Mouse (Mus musculus): Measurements from ENCODE around the gene Lctl. TPM values are rescaled to one million over a fixed set of nuclear protein-coding genes. Genes with fewer than 3 reads are reported as not detected.
"Not testable (repeated sequence)": the region's sequence is repeated elsewhere in the genome, so short reads cannot be mapped to it uniquely, and the experiment has no call there.

Gene Lctl
- polyA plus RNA-seq, 1 experiment from 2014 or later: 0.13 TPM

DNA sequence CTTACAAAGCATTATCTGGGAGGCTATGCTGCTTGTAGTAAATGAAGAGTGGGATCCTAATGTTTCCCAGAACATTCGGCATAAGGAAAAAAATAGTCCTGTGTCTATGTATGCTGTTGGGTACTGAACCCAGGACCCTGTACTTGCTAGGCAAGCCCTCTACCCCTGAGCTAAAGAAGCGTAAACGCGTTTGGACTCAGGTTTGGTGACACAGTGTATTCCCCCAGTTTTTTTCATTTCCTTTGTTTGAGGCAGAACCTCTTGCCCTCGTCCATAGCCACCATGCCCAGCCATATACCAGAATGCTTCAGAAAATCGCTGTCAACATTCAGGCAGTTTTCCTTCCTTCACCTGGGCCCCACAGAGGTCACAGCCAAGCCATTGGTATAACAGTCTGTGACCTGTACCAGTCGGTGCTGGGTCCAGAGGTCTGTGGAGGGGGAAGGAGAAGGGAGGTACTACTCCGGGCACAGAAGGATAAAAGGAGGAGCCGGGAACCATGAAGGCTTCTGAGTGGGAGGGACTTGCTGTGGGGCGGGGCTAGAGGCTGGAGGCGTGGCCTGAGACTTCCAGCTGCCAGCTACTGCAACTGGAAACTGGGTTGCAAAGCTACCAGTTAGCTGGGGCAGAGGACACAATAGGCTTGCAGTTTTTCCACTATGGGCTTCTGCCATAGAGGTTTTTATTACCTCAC is 3.8 kb downstream of the Lctl start:
- Histone ChIP-seq H3K27ac (no peak overlapping the region), H3K9ac (no peak overlapping the region), H3K4me2 (no peak overlapping the region), H3K4me1 (no peaks in the 10 kb centered on the region), H3K4me3 (no peak overlapping the region), H3K36me3 (no peaks in the 10 kb centered on the region), H3K27me3 (no peaks in the 10 kb centered on the region), H3K9me3 (no peaks in the 10 kb centered on the region)
- ATAC-seq (ENCODE audit: insufficient number of reproducible peaks, low FRiP score, low TSS enrichment, low read depth): no peak
- 45% methylated on average over 11 of the region's 11 CpGs for WGBS

DNA sequence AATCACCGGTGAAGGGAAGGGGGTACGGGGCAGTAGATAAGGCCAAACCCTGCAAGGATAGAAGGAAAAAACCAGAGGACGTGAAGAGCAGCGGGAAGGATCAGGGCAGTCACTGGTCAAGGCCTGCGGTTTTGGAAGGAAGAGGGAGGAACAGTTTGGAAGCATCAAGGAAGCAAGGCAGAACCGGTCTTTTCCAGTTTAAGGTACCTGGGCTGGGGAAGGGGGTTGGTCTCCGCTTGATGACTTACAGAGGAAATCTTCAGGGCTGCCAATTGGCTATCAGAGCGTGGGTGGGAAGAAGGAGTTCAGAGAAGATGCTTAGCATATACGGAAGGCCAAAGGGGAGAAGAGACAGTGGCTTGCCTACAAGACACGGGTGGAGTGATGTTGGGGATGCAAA is 5.7 kb downstream of the Lctl start:
- Histone ChIP-seq H3K4me2 (no peak overlapping the region), H3K36me3 (no peaks in the 10 kb centered on the region), H3K4me3 (no peak overlapping the region), H3K9ac (no peak overlapping the region), H3K27ac (no peak overlapping the region), H3K27me3 (no peaks in the 10 kb centered on the region), H3K4me1 (0 out of 2 replicates have a peak, but pooled peaks cover 3% of the 10 kb centered on the region), H3K9me3 (no peaks in the 10 kb centered on the region)
- ATAC-seq (ENCODE audit: insufficient number of reproducible peaks, low FRiP score, low TSS enrichment, low read depth): no peak
- WGBS: 93% methylated on average over 10 of the region's 10 CpGs

DNA sequence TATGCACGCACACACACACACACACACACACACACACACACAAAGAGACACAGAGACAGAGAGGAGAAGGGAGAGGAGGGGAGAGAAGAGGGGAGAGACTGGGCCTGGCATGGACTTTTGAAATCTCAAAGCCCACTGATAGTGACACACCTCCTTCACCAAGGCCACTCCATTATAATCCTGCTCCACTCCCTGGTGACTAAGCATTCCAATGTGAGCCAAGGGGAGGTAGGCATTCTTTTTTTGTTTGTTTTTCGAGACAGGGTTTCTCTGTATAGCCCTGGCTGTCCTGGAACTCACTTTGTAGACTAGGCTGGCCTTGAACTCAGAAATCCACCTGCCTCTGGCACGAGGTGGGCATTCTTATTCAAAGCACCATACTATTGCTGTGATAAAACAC is 7.9 kb downstream of the Lctl start:
- not testable (repeated sequence) for H3K9ac ChIP-seq; ATAC-seq (ENCODE audit: insufficient number of reproducible peaks, low FRiP score, low TSS enrichment, low read depth); H3K9me3 ChIP-seq; H3K27ac ChIP-seq; H3K4me1 ChIP-seq; H3K4me2 ChIP-seq; H3K27me3 ChIP-seq; H3K4me3 ChIP-seq; H3K36me3 ChIP-seq
- 74% methylated on average over 3 of the region's 3 CpGs for WGBS

- Histone ChIP-seq H3K9me3 (no peaks in the 10 kb centered on the region), H3K27me3 (no peaks in the 10 kb centered on the region), H3K4me1 (0 out of 2 replicates have a peak, but pooled peaks cover 3% of the 10 kb centered on the region), H3K4me2 (no peak overlapping the region), H3K27ac (no peak overlapping the region), H3K9ac (no peak overlapping the region), H3K36me3 (no peaks in the 10 kb centered on the region), H3K4me3 (no peak overlapping the region)
- no peak; the same call in 1 of the 2 replicates for ATAC-seq (ENCODE audit: insufficient number of reproducible peaks, low FRiP score, low TSS enrichment, low read depth)
- WGBS: 54% methylated on average over 3 of the region's 3 CpGs
These were observed 8.4 kb downstream of the Lctl start for GRCm38 (mm10) chr9:64125307-64125706.

DNA sequence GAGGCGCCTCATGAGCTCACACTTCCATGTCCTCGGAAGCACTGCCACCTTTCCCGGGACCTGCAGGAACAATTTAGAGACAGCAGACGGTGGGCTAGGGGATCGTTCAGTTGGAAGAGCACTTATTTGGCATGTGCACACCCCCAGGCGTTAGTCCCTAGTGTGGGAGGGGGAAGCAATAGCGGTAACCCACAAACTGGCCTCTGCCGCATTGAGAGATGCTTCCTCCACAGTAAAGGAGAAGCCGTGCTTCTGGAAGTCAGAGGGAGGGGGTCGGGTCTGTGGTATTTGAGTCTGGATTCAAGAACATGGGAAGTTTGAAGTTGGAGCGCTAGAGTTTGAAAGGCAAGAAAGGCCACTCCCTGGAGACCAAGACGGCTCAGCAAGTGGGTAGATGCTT is 9.2 kb downstream of the Lctl start:
- no peaks in the 10 kb centered on the region for H3K36me3 ChIP-seq
- H3K9ac ChIP-seq: no peak overlapping the region
- H3K27ac ChIP-seq: no peak overlapping the region
- H3K4me2 ChIP-seq: no peak overlapping the region
- WGBS: 43% methylated on average over 12 of the region's 12 CpGs
- no peaks in the 10 kb centered on the region for H3K9me3 ChIP-seq
- ATAC-seq (ENCODE audit: insufficient number of reproducible peaks, low FRiP score, low TSS enrichment, low read depth): no peak
- H3K4me1 ChIP-seq: 0 out of 2 replicates have a peak, but pooled peaks cover 3% of the 10 kb centered on the region
- H3K4me3 ChIP-seq: no peak overlapping the region
- H3K27me3 ChIP-seq: no peaks in the 10 kb centered on the region

- Histone ChIP-seq H3K9ac (no peak overlapping the region), H3K27me3 (no peaks in the 10 kb centered on the region), H3K9me3 (no peaks in the 10 kb centered on the region), H3K4me2 (no peak overlapping the region), H3K4me3 (no peak overlapping the region), H3K36me3 (no peaks in the 10 kb centered on the region; the same call in 1 of the 2 replicates), H3K27ac (no peak overlapping the region), H3K4me1 (no peaks in the 10 kb centered on the region)
- WGBS: 78% methylated on average over 6 of the region's 6 CpGs
- ATAC-seq (ENCODE audit: insufficient number of reproducible peaks, low FRiP score, low TSS enrichment, low read depth): no peak
These were observed 14.7 kb downstream of the Lctl start for GRCm38 (mm10) chr9:64131623-64132022.

GRCm38 (mm10) chr9:64138896-64139295 is 21.9 kb downstream of the Lctl start:
- H3K4me2 ChIP-seq: not testable (repeated sequence)

DNA sequence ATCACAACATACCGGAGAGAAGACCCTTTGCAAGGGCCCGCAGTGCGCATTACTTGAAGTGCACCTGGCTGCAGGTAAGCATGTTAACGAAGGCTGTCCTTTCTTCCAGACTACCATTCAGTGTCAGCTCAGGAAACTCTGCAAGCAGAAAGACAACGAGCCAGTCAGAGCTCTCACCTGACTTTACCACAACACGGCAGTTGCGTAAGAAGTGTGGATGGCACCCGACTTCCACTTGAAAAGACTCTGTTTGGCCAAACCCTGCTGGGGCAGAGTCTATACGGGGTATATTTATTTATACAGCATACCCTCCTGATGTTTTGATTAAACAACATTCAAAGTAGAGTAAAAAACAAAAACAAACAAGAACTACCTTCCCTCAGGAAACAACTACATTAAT is 22.9 kb downstream of the Lctl start:
- H3K4me1 ChIP-seq: no peaks in the 10 kb centered on the region
- no peak overlapping the region for H3K27ac ChIP-seq
- H3K9ac ChIP-seq: no peak overlapping the region
- no peak overlapping the region for H3K4me3 ChIP-seq
- WGBS: 91% methylated on average over 9 of the region's 9 CpGs
- H3K9me3 ChIP-seq: no peaks in the 10 kb centered on the region
- H3K27me3 ChIP-seq: no peaks in the 10 kb centered on the region
- no peak overlapping the region for H3K4me2 ChIP-seq
- ATAC-seq (ENCODE audit: insufficient number of reproducible peaks, low FRiP score, low TSS enrichment, low read depth): no peak
- peaks cover 19% of the 10 kb centered on the region for H3K36me3 ChIP-seq

More at GRCm38 (mm10) chr9:64138896-64139295, 21.9 kb downstream of the Lctl start:
- not testable (repeated sequence) for H3K4me3 ChIP-seq; ATAC-seq (ENCODE audit: insufficient number of reproducible peaks, low FRiP score, low TSS enrichment, low read depth); H3K9ac ChIP-seq; H3K9me3 ChIP-seq; H3K27me3 ChIP-seq; H3K4me1 ChIP-seq; H3K27ac ChIP-seq
- H3K36me3 ChIP-seq: peaks cover 19% of the 10 kb centered on the region
- WGBS: 6% methylated on average over 6 of the region's 6 CpGs

GRCm38 (mm10) chr9:64156641-64157040 is 39.7 kb downstream of the Lctl start:
- Histone ChIP-seq H3K4me2 (no peak overlapping the region), H3K27ac (no peak overlapping the region), H3K27me3 (no peaks in the 10 kb centered on the region), H3K9me3 (no peaks in the 10 kb centered on the region), H3K4me1 (no peaks in the 10 kb centered on the region), H3K9ac (no peak overlapping the region), H3K4me3 (no peak overlapping the region), H3K36me3 (peaks cover 65% of the 10 kb centered on the region)
- WGBS: 97% methylated on average over 1 of the region's 1 CpGs
- no peak for ATAC-seq (ENCODE audit: insufficient number of reproducible peaks, low FRiP score, low TSS enrichment, low read depth)

GRCm38 (mm10) chr9:64160471-64160870 is 43.5 kb downstream of the Lctl start:
- Histone ChIP-seq H3K9ac (no peak overlapping the region), H3K4me1 (no peaks in the 10 kb centered on the region), H3K9me3 (no peaks in the 10 kb centered on the region), H3K36me3 (peaks cover 62% of the 10 kb centered on the region), H3K27ac (no peak overlapping the region), H3K4me3 (no peak overlapping the region), H3K27me3 (no peaks in the 10 kb centered on the region), H3K4me2 (no peak overlapping the region)
- ATAC-seq (ENCODE audit: insufficient number of reproducible peaks, low FRiP score, low TSS enrichment, low read depth): no peak
- 91% methylated on average over 5 of the region's 5 CpGs for WGBS

GRCm38 (mm10) chr9:64169967-64170366 is 53.0 kb downstream of the Lctl start:
- ATAC-seq (ENCODE audit: insufficient number of reproducible peaks, low FRiP score, low TSS enrichment, low read depth); H3K9ac ChIP-seq; H3K4me2 ChIP-seq; H3K27ac ChIP-seq; H3K9me3 ChIP-seq; H3K27me3 ChIP-seq; H3K4me3 ChIP-seq: not testable (repeated sequence)
- 88% methylated on average over 3 of the region's 3 CpGs for WGBS
- Histone ChIP-seq H3K4me1 (peaks cover 17% of the 10 kb centered on the region), H3K36me3 (peaks cover 17% of the 10 kb centered on the region)

- ATAC-seq (ENCODE audit: insufficient number of reproducible peaks, low FRiP score, low TSS enrichment, low read depth): no peak; the same call in 1 of the 2 replicates
These were observed 55.3 kb downstream of the Lctl start for GRCm38 (mm10) chr9:64172145-64172815.

More at GRCm38 (mm10) chr9:64172145-64172815, 55.3 kb downstream of the Lctl start:
- Histone ChIP-seq H3K9me3 (no peaks in the 10 kb centered on the region), H3K9ac (peak overlapping the region; percentile 70), H3K4me2 (peak overlapping the region; percentile 79), H3K4me3 (peak overlapping the region; percentile 93), H3K27me3 (no peaks in the 10 kb centered on the region), H3K4me1 (peaks cover 25% of the 10 kb centered on the region), H3K36me3 (peaks cover 33% of the 10 kb centered on the region), H3K27ac (peak overlapping the region; percentile 98)
- 2% methylated on average over 18 of the region's 18 CpGs for WGBS

Measured in limb, embryonic 15.5 days (tissue).